Mouse (Mus musculus): ENCODE measurements around the gene Trpm8. TPM values are rescaled to one million over a fixed set of nuclear protein-coding genes. Genes with fewer than 3 reads are reported as not detected.
A peak's percentile ranks its signal among the peaks of the same experiment; 100 is the strongest.

The Trpm8 gene
- polyA plus RNA-seq, 1 experiment from 2014 or later: not detected

DNA sequence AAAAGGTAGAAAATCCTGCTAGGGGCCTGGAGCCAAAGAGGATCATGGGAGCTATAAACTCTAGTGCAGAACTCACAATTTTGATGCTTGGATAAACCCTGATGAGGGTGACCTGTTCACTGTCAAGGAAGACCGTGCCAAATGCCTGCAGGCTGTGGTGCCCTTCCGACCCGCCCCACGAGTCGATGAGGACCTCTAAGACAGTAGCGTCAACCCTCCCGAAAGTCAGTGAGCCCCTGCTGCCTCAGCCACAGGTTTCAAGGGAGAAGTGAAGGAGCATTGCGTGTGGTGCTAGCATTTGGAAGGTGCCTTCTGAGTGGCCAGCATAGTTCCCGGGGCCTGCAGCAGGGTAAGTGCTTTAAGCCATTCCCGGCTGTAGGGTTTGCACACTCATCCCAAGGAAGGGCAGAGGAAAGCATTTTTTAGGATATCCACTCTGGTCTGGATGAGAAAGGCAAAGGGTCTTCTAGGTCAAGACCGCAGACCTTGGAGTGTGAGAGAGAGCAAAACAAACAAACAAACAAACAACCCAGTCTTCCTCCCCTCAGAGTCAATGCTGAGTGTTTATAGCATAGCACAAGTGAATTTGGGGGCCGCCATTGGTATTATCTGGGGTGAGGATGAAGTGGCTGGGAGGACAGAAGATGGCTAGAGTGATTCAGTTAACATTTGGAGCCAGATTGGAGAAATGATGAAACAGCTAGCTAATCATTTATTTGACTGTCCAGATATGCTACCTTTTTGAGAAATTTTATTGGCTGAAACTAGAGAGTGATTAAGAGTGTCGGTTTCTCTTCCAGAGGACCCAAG lies 9.6 kb downstream of the Trpm8 start:
- no peaks in the 10 kb centered on the region for H3K4me1 ChIP-seq (replicated peaks)
- H3K27me3 ChIP-seq: no peaks in the 10 kb centered on the region
- peaks cover 93% of the 10 kb centered on the region for H3K9me3 ChIP-seq
- no peak overlapping the region for H3K4me3 ChIP-seq (replicated peaks)
- no peak for ATAC-seq (ENCODE audit: insufficient number of reproducible peaks, insufficient read depth, low FRiP score, low TSS enrichment, low read depth)
- no peak overlapping the region for H3K27ac ChIP-seq
- no peak overlapping the region for H3K4me2 ChIP-seq
- H3K36me3 ChIP-seq: no peaks in the 10 kb centered on the region
- 73% methylated on average over 13 of the region's 13 CpGs for WGBS
- H3K9ac ChIP-seq (replicated peaks): no peak overlapping the region

DNA sequence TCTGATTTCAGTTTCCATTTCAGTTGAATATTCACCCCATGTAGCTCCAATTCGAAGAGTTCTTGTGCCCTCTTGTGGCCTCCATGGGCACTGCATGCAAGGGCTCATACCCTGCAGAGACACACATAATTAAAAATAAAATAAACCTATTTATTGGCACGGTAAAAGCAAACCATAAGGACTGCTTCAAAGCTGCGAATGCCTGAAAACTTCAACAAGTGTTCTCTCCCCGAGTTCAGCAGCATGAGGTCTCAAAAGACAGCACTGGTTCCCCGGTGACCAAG lies 10.2 kb downstream of the Trpm8 start:
- no peaks in the 10 kb centered on the region for H3K36me3 ChIP-seq
- H3K9ac ChIP-seq (replicated peaks): no peak overlapping the region
- H3K4me1 ChIP-seq (replicated peaks): no peaks in the 10 kb centered on the region
- no peak overlapping the region for H3K4me3 ChIP-seq (replicated peaks)
- no peak for ATAC-seq (ENCODE audit: insufficient number of reproducible peaks, insufficient read depth, low FRiP score, low TSS enrichment, low read depth)
- H3K9me3 ChIP-seq: peaks cover 92% of the 10 kb centered on the region
- no peaks in the 10 kb centered on the region for H3K27me3 ChIP-seq
- no peak overlapping the region for H3K27ac ChIP-seq
- H3K4me2 ChIP-seq: no peak overlapping the region
- 34% methylated on average over 5 of the region's 5 CpGs for WGBS

- H3K4me2 ChIP-seq: no peak overlapping the region
- H3K4me3 ChIP-seq (replicated peaks): no peak overlapping the region
- H3K27ac ChIP-seq: no peak overlapping the region
- H3K4me1 ChIP-seq (replicated peaks): no peaks in the 10 kb centered on the region
- H3K27me3 ChIP-seq: no peaks in the 10 kb centered on the region
- H3K9me3 ChIP-seq: peaks cover 86% of the 10 kb centered on the region
- ATAC-seq (ENCODE audit: insufficient number of reproducible peaks, insufficient read depth, low FRiP score, low TSS enrichment, low read depth): no peak
- 41% methylated on average over 3 of the region's 3 CpGs for WGBS
- no peaks in the 10 kb centered on the region for H3K36me3 ChIP-seq
- no peak overlapping the region for H3K9ac ChIP-seq (replicated peaks)
Measured at GRCm38 (mm10) chr1:88288056-88288788, 10.8 kb downstream of the Trpm8 start.

GRCm38 (mm10) chr1:88288789-88289127 lies 11.3 kb downstream of the Trpm8 start:
- ATAC-seq (ENCODE audit: insufficient number of reproducible peaks, insufficient read depth, low FRiP score, low TSS enrichment, low read depth): no peak
- H3K4me3 ChIP-seq (replicated peaks): no peak overlapping the region
- H3K4me2 ChIP-seq: no peak overlapping the region
- H3K27me3 ChIP-seq: no peaks in the 10 kb centered on the region
- no peak overlapping the region for H3K9ac ChIP-seq (replicated peaks)
- peaks cover 81% of the 10 kb centered on the region for H3K9me3 ChIP-seq
- 75% methylated on average over 3 of the region's 3 CpGs for WGBS
- H3K4me1 ChIP-seq (replicated peaks): no peaks in the 10 kb centered on the region
- H3K27ac ChIP-seq: no peak overlapping the region
- no peaks in the 10 kb centered on the region for H3K36me3 ChIP-seq

DNA sequence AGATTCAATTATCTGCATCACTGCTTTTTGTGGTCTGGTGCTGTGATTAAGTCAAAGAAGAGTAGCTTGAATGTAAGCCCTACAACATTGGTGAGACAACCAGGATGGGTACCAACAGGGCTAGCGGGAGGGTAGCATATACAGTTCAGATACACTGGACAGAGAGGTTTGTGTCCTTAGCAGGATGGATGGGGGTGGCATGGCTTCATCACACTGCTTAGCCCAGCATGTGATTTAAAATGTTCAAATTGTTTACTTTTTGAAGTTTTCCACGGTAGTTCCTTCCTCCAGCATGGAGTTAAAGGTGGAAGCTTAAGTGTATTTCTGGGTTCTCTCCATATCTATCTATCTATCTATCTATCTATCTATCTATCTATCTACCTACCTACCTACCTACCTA lies 11.7 kb downstream of the Trpm8 start:
- Histone ChIP-seq H3K36me3 (no peaks in the 10 kb centered on the region), H3K9me3 (peaks cover 77% of the 10 kb centered on the region), H3K27ac (no peak overlapping the region), H3K4me1 (replicated peaks) (no peaks in the 10 kb centered on the region), H3K9ac (replicated peaks) (no peak overlapping the region), H3K27me3 (no peaks in the 10 kb centered on the region), H3K4me2 (no peak overlapping the region), H3K4me3 (replicated peaks) (no peak overlapping the region)
- 42% methylated on average over 2 of the region's 2 CpGs for WGBS
- no peak for ATAC-seq (ENCODE audit: insufficient number of reproducible peaks, insufficient read depth, low FRiP score, low TSS enrichment, low read depth)

DNA sequence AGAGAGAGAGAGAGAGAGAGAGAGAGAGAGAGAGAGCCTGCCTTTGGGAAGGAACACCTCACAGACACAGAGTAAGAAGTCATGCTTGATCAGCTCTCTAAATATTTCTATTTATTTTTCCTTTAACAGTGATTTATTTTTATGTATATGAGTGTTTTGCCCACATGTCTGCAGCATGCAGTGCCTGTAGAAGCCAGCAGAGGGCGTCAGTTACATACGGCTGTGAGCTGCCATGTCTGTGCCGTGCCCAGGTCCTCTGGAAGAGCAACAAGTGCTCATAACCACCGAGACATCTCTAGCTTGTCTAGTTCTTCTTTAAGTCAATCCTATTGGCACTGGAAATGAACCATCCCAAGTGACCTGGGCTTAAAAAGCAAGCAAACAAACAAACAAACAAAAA lies 12.5 kb downstream of the Trpm8 start:
- no peaks in the 10 kb centered on the region for H3K27me3 ChIP-seq
- no peak for ATAC-seq (ENCODE audit: insufficient number of reproducible peaks, insufficient read depth, low FRiP score, low TSS enrichment, low read depth)
- H3K4me2 ChIP-seq: no peak overlapping the region
- 43% methylated on average over 4 of the region's 4 CpGs for WGBS
- H3K9ac ChIP-seq (replicated peaks): no peak overlapping the region
- no peak overlapping the region for H3K4me3 ChIP-seq (replicated peaks)
- H3K4me1 ChIP-seq (replicated peaks): no peaks in the 10 kb centered on the region
- H3K36me3 ChIP-seq: no peaks in the 10 kb centered on the region
- H3K9me3 ChIP-seq: peaks cover 76% of the 10 kb centered on the region
- H3K27ac ChIP-seq: no peak overlapping the region

DNA sequence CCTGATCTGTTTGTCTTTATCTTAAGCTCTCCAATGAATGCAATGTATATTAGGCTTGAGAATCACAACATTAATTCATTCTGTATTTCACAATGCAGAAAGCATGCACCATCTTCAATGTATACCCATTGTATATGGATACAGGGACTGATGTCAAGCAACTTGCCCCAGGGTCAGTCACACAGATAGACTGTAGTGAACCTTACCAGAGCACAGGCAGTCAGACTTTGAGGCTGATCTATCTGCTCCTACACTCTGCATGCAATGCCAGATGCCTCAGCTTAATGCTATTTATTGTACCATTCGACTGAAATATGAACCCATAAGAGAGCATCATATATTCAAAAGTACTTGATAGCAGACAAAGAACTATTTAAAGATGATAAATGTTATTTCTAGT lies 13.1 kb downstream of the Trpm8 start:
- WGBS: 67% methylated on average over 1 of the region's 1 CpGs
- no peaks in the 10 kb centered on the region for H3K36me3 ChIP-seq
- H3K4me3 ChIP-seq (replicated peaks): no peak overlapping the region
- no peak overlapping the region for H3K27ac ChIP-seq
- no peaks in the 10 kb centered on the region for H3K4me1 ChIP-seq (replicated peaks)
- H3K4me2 ChIP-seq: no peak overlapping the region
- ATAC-seq (ENCODE audit: insufficient number of reproducible peaks, insufficient read depth, low FRiP score, low TSS enrichment, low read depth): no peak
- no peaks in the 10 kb centered on the region for H3K27me3 ChIP-seq
- H3K9me3 ChIP-seq: peaks cover 74% of the 10 kb centered on the region
- H3K9ac ChIP-seq (replicated peaks): no peak overlapping the region

GRCm38 (mm10) chr1:88291409-88292005 lies 14.0 kb downstream of the Trpm8 start:
- Histone ChIP-seq H3K9ac (replicated peaks) (no peak overlapping the region), H3K9me3 (peaks cover 74% of the 10 kb centered on the region), H3K27me3 (no peaks in the 10 kb centered on the region), H3K27ac (no peak overlapping the region), H3K4me1 (replicated peaks) (no peaks in the 10 kb centered on the region), H3K36me3 (no peaks in the 10 kb centered on the region), H3K4me2 (no peak overlapping the region), H3K4me3 (replicated peaks) (no peak overlapping the region)
- 61% methylated on average over 3 of the region's 3 CpGs for WGBS
- no peak for ATAC-seq (ENCODE audit: insufficient number of reproducible peaks, insufficient read depth, low FRiP score, low TSS enrichment, low read depth)

- Histone ChIP-seq H3K9me3 (peaks cover 74% of the 10 kb centered on the region), H3K9ac (replicated peaks) (no peak overlapping the region)
Measured at GRCm38 (mm10) chr1:88292057-88292456, 14.6 kb downstream of the Trpm8 start.

DNA sequence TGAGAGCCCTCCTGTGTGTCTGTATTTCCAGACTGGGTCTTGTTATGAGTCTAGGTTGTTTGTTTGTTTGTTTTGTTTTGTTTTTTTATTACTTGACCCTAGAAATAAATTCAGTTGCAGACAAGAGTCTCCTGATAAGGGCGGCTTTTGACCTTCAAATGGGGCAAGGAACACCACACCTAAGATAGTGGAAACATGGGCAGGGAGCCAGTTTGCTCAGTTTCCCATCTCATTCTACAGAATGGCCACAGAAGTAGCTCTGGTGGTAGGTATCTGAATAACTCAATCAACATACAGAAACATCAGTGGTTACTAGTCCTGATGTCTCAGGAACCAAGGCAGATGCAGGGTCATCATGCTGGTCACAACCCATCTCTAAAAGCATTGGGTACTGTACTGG lies 17.2 kb downstream of the Trpm8 start:
- H3K27me3 ChIP-seq: no peaks in the 10 kb centered on the region
- peaks cover 76% of the 10 kb centered on the region for H3K9me3 ChIP-seq
- H3K4me1 ChIP-seq (replicated peaks): no peaks in the 10 kb centered on the region
- H3K9ac ChIP-seq (replicated peaks): no peak overlapping the region
- WGBS: 19% methylated on average over 1 of the region's 1 CpGs
- no peak overlapping the region for H3K4me2 ChIP-seq
- no peaks in the 10 kb centered on the region for H3K36me3 ChIP-seq
- no peak for ATAC-seq (ENCODE audit: insufficient number of reproducible peaks, insufficient read depth, low FRiP score, low TSS enrichment, low read depth)
- H3K27ac ChIP-seq: no peak overlapping the region
- no peak overlapping the region for H3K4me3 ChIP-seq (replicated peaks)

More at GRCm38 (mm10) chr1:88292057-88292456, 14.6 kb downstream of the Trpm8 start:
- H3K4me2 ChIP-seq: no peak overlapping the region
- no peaks in the 10 kb centered on the region for H3K36me3 ChIP-seq
- H3K27ac ChIP-seq: no peak overlapping the region
- 54% methylated on average over 2 of the region's 2 CpGs for WGBS
- H3K4me1 ChIP-seq (replicated peaks): no peaks in the 10 kb centered on the region
- no peak for ATAC-seq (ENCODE audit: insufficient number of reproducible peaks, insufficient read depth, low FRiP score, low TSS enrichment, low read depth)
- H3K4me3 ChIP-seq (replicated peaks): no peak overlapping the region
- H3K27me3 ChIP-seq: no peaks in the 10 kb centered on the region

DNA sequence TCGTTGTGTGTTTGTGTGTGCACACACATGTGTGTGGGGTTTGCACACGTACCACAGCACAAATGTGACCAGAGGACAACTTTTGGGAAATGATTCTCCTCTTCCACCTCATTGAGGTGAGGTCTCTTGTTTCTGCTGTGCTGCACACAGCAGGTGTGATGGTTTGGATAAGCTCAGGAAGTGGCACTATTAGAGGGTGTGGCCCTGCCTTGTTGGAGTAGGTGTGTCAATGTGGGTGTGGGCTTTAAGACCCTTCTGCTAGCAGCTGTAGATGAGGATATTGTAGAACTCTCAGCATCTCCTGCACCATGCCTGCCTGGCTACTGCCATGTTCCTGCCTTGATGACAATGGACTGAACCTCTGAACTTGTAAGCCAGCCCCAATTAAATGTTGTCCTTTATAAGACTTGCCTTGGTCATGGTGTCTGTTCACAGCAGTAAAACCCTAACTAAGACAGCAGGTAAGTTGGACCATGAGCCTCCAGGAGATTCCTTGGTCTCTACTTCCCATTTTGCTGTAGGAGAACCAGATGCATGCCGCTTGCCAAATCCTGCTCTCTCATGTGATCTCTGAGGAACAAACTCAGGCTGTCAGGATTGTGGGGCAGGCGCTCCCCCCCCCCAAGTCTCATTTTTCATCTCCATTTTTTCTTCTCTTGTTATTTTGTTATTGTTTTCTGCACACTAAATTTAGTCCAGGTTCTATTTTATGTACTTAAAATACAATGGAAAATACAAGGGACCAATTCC lies 18.9 kb downstream of the Trpm8 start:
- WGBS: 73% methylated on average over 4 of the region's 4 CpGs
- H3K9me3 ChIP-seq: peaks cover 77% of the 10 kb centered on the region
- ATAC-seq (ENCODE audit: insufficient number of reproducible peaks, insufficient read depth, low FRiP score, low TSS enrichment, low read depth): 0 out of 2 replicates have a peak, but pooled peaks have one; percentile 11
- H3K27me3 ChIP-seq: no peaks in the 10 kb centered on the region
- H3K4me3 ChIP-seq (replicated peaks): no peak overlapping the region
- H3K4me2 ChIP-seq: no peak overlapping the region
- no peak overlapping the region for H3K9ac ChIP-seq (replicated peaks)
- no peak overlapping the region for H3K27ac ChIP-seq
- no peaks in the 10 kb centered on the region for H3K36me3 ChIP-seq
- H3K4me1 ChIP-seq (replicated peaks): no peaks in the 10 kb centered on the region

All from limb, embryonic 12.5 days (tissue).